Mouse (Mus musculus) ovary, adult 2 months (tissue): ENCODE measurements around the gene Pnp2. TPM values are rescaled to one million over a fixed set of nuclear protein-coding genes. Genes with fewer than 3 reads are reported as not detected.

ENCODE experiments used
- polyA plus RNA-seq: library from polyadenylated mRNA; depleted of rRNA; stranded (reverse); fragments of >200 nt; gene quantifications from 2 replicates; pipeline ENCODE4 v1.2.3, GENCODE M21; 2012; rRNA removed

The Pnp2 gene
- polyA plus RNA-seq: 0.19 and 0.47 TPM in 2 replicates

GRCm38 (mm10) chr14:50955942-50956508, at the start of gene Pnp2:
TSS of gene Pnp2 (plus strand) at chr14:50955992.

GRCm38 (mm10) chr14:50924281-50925064, 31.3 kb upstream of the Pnp2 start, which contains the start of the genes Osgep and Apex1:
TSS of gene Osgep (minus strand) at chr14:50924893.
TSS of gene Apex1 (plus strand) at chr14:50924968.

GRCm38 (mm10) chr14:50930754-50931492, 24.9 kb upstream of the Pnp2 start, which contains the start of the genes Pip4p1 and Pnp:
TSS of gene Pip4p1 (minus strand) at chr14:50930856.
TSS of gene Pnp (plus strand) at chr14:50931082.

GRCm38 (mm10) chr14:50943932-50944667, 11.7 kb upstream of the Pnp2 start, which contains the start of gene Gm49342:
TSS of gene Gm49342 (plus strand) at chr14:50944517.

GRCm38 (mm10) chr14:51007152-51007801, 51.5 kb downstream of the Pnp2 start, which contains the start of gene Rnase10:
TSS of gene Rnase10 (plus strand) at chr14:51007751.

Other genes with a start within 250 kb of the Pnp2 start
- gene Olfr748, start 248.6 kb upstream of the Pnp2 start, polyA plus RNA-seq: not detected in 2 replicates
- gene Olfr749, start 210.9 kb upstream of the Pnp2 start, polyA plus RNA-seq: not detected in 2 replicates
- 34.1 and 35.8 TPM in 2 replicates for gene Ttc5, start 170.5 kb upstream of the Pnp2 start, polyA plus RNA-seq
- gene Ccnb1ip1, start 148.3 kb upstream of the Pnp2 start, polyA plus RNA-seq: 0.12 TPM in 1 of 2 replicates, not detected in the other
- gene Parp2, start 148.2 kb upstream of the Pnp2 start, polyA plus RNA-seq: 9.4 and 12.8 TPM in 2 replicates
- 31.4 and 33.2 TPM in 2 replicates for gene Tep1, start 85.4 kb upstream of the Pnp2 start, polyA plus RNA-seq
- 0.29 and 0.79 TPM in 2 replicates for gene Klhl33, start 58.5 kb upstream of the Pnp2 start, polyA plus RNA-seq
- 182 and 229 TPM in 2 replicates for gene Osgep, start 31.1 kb upstream of the Pnp2 start, polyA plus RNA-seq
- gene Apex1, start 31.0 kb upstream of the Pnp2 start, polyA plus RNA-seq: 48.2 and 69.0 TPM in 2 replicates
- gene Pip4p1, start 25.1 kb upstream of the Pnp2 start, polyA plus RNA-seq: 108 and 127 TPM in 2 replicates
- 26.6 and 29.7 TPM in 2 replicates for gene Pnp, start 24.9 kb upstream of the Pnp2 start, polyA plus RNA-seq
- gene Gm49342, start 11.5 kb upstream of the Pnp2 start, polyA plus RNA-seq: 2.0 TPM in 1 of 2 replicates, not detected in the other
- 0.10 TPM in 1 of 2 replicates, not detected in the other for gene Rnase10, start 51.8 kb downstream of the Pnp2 start, polyA plus RNA-seq
- not detected in 2 replicates for gene Rnase9, start 85.9 kb downstream of the Pnp2 start, polyA plus RNA-seq
- not detected in 2 replicates for gene Rnase11, start 94.2 kb downstream of the Pnp2 start, polyA plus RNA-seq
- gene Rnase12, start 101.7 kb downstream of the Pnp2 start, polyA plus RNA-seq: not detected in 2 replicates
- not detected in 2 replicates for gene Olfr750, start 118.4 kb downstream of the Pnp2 start, polyA plus RNA-seq
- gene Rnase4, start 135.1 kb downstream of the Pnp2 start, polyA plus RNA-seq: 110 and 159 TPM in 2 replicates
- gene Ang, start 135.2 kb downstream of the Pnp2 start, polyA plus RNA-seq: 10.7 and 12.1 TPM in 2 replicates
- 0.15 TPM in 1 of 2 replicates, not detected in the other for gene Eddm3b, start 158.4 kb downstream of the Pnp2 start, polyA plus RNA-seq
- gene Rnase6, start 167.9 kb downstream of the Pnp2 start, polyA plus RNA-seq: 3.7 and 4.9 TPM in 2 replicates
- gene Rnase1, start 190.8 kb downstream of the Pnp2 start, polyA plus RNA-seq: 1.7 and 3.5 TPM in 2 replicates
- not detected in 2 replicates for gene Rnase2b, start 206.3 kb downstream of the Pnp2 start, polyA plus RNA-seq
- gene Ang2, start 243.2 kb downstream of the Pnp2 start, polyA plus RNA-seq: not detected in 2 replicates
- not detected in 2 replicates for gene Ear14, start 247.4 kb downstream of the Pnp2 start, polyA plus RNA-seq